Mouse (Mus musculus) C3H10T1/2 (cell line): ENCODE measurements around the gene Abhd11. TPM values are rescaled to one million over a fixed set of nuclear protein-coding genes. Genes with fewer than 3 reads are reported as not detected.

Experiments used
- polyA plus RNA-seq, 2 experiments: library from polyadenylated mRNA; unstranded; fragments of >200 nt; fragmentation: generic; extraction: Trizol; gene quantifications; one replicate each; pipeline ENCODE4 v1.2.1; 2012; ENCODE audit warnings: missing spikeins in 2 of 2

Abhd11 gene
- 10 to 100 TPM; 30.4 to 30.8 TPM for polyA plus RNA-seq

DNA sequence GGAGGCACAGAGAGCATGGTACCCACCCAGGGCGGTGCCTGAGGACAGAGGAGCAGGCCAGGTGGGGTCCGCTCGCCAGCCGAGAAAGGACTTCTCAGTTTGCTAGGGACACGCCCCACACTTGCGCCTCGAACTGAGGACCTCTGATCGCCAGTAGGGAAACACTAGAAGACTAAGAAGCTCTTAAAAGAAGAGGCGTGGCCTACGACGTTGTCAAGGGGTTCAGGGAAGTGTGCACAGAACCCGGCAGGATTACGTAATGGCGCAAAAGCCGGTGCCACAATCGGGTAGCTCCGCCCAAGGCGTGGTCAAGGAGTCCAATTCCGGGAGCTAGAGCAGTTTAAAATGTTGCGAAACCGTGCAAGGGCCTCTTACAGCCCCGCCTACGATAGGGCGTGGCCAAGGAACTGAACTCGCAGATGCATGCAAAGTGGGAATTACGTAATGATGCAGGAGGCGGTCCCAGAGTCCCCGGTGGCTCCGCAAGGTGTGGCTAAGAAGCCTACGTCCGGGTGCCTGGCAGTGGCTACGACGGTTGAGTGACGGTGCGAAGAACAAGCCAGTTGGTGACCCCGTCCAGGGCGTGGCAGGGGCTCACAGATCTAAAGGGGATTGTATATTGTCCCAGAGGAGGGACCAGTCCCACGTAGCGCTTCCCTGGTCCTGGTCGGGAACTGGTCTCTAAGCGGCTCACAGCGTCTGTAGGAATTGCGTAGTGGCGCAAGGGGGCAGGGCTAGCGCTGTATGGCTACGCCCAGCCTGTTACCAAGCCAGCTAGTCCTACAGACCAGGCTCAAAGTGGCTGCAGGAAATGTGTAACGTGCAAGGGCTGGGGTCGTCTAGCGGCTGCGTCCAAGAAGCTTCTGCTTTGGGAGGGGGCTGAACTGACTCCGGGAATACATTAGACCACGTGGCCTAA, at the start of gene Abhd11:
Gene Abhd11 (plus strand): TSS at position 482 of the 919 bp plus-strand sequence.

DNA sequence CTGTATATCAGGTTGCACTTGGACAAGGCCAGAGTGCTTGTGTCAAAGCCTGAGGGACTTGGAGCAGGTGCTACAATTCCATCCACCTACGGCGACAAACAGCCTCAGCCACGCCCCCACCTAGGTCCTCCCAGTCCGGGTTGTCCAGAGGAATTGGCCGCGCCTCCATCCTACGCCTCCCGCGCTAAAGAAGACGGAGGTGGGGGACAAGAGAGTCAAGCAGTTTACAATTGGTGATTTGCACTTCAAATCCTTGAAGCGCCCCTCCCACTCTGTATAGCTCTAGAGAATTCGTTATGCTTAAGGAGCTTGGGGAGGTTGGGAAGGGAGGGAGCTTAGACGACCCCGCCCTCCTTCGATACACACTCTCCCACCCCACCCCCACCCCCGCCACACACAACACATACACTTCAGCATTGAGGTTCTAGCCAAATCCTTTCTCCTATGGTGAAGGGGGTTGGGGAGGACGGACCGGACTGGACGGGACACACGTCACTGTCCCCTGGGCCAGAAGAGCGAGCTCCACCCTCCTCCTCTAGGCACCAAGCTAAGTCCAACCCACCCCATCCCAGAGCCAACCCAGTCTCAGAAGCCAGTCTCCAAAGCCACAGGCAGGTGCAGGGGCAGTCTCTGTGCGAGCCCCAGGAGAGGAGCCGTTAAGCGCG, 23.2 kb upstream of the Abhd11 start, which contains the start of gene Cldn3:
Gene Cldn3 (plus strand): TSS at position 582 of the 665 bp plus-strand sequence.

DNA sequence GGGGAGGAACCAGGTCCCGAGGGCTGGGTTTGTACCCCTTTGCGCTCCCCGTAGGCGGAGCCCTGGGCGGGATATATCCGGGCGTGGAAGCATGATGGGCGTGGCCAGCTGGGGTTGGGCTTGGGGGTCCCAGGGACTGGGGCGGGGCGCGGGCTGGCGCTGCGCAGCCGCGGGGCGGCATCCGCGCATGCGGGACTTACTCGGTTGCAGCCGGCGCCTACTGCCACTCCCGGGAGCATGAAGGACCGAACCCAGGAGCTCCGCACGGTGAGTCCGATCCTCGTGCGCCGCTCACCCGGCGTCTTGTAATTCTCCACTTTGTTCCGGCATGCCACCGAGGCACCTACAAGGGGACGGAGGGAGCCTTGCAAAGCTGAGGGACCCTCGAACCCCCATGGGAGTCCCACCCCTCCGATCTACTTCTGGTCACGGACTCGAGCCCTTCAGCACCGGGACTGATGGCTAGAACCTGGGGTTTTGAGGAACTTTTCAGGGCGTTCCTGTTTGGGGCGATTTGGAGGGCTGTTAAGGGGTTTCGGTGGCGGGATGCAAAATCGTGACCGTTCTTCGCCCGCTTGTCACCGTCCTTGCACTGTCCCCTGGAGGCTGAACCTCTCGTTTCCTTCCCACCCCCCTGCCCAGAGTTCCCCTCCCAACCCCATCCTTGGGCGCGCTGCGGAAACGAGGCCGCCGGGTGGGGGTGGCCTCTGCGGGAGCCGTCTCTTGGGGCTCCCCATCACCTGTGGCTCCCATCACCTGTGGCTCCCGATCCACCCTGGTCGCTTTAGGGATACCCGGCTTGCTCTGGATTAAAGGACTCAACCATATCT, 14.6 kb downstream of the Abhd11 start, which contains the start of gene Stx1a:
Gene Stx1a (plus strand): TSS at position 139 of the 830 bp plus-strand sequence.

Other genes with a start within 250 kb of the Abhd11 start
- gene Tmem270, start 102.4 kb upstream of the Abhd11 start, polyA plus RNA-seq: not detected
- gene Cldn13, start 93.6 kb upstream of the Abhd11 start, polyA plus RNA-seq: not detected
- 10 to 100 TPM in 1 of 2 experiments, 1 to 10 TPM in 1; 4.0 to 32.3 TPM for gene Mettl27, start 76.8 kb upstream of the Abhd11 start, polyA plus RNA-seq
- not detected for gene Cldn4, start 62.2 kb upstream of the Abhd11 start, polyA plus RNA-seq
- not detected for gene Cldn3, start 22.9 kb upstream of the Abhd11 start, polyA plus RNA-seq
- gene Stx1a, start 14.3 kb downstream of the Abhd11 start, polyA plus RNA-seq: 1 to 10 TPM; 1.6 to 5.4 TPM
- gene Dnajc30, start 55.0 kb downstream of the Abhd11 start, polyA plus RNA-seq: 10 to 100 TPM; 23.6 to 34.4 TPM
- 10 to 100 TPM; 29.7 to 34.2 TPM for gene Bud23, start 55.8 kb downstream of the Abhd11 start, polyA plus RNA-seq
- 10 to 100 TPM in 1 of 2 experiments, 1 to 10 TPM in 1; 4.9 to 16.4 TPM for gene Vps37d, start 69.1 kb downstream of the Abhd11 start, polyA plus RNA-seq
- gene Mlxipl, start 80.7 kb downstream of the Abhd11 start, polyA plus RNA-seq: not detected
- 10 to 100 TPM in 1 of 2 experiments, 1 to 10 TPM in 1; 6.8 to 10.3 TPM for gene Tbl2, start 140.5 kb downstream of the Abhd11 start, polyA plus RNA-seq
- gene Bcl7b, start 159.1 kb downstream of the Abhd11 start, polyA plus RNA-seq: 10 to 100 TPM; 44.8 to 53.4 TPM
- 10 to 100 TPM in 1 of 2 experiments, 1 to 10 TPM in 1; 3.9 to 29.9 TPM for gene Baz1b, start 178.1 kb downstream of the Abhd11 start, polyA plus RNA-seq
- 1 to 10 TPM in 1 of 2 experiments, under 1 TPM in 1; 0.63 to 6.3 TPM for gene Fzd9, start 242.1 kb downstream of the Abhd11 start, polyA plus RNA-seq